Mouse (Mus musculus) limb, embryonic 12.5 days (tissue): ENCODE results near the gene Sgca. TPM values are rescaled to one million over a fixed set of nuclear protein-coding genes. Genes with fewer than 3 reads are reported as not detected.
A peak's percentile ranks its signal among the peaks of the same experiment; 100 is the strongest.

Experiments
- ATAC-seq: fragments of 200-750 bp; cut with Nextera tagmentation; 2 replicates; pipeline ENCODE4 v1.8.0; 2017; ENCODE audit warnings: low read depth, moderate TSS enrichment; ENCODE audit not compliant: insufficient number of reproducible peaks, insufficient read depth, low FRiP score, low TSS enrichment
- H3K27ac ChIP-seq: fragments of 300-500 bp; sonication (generic); 2 replicates; pipeline ENCODE4 v1.5.1; 2016; ENCODE audit warnings: mild to moderate bottlenecking, moderate library complexity
- H3K27me3 ChIP-seq: fragments of 300-500 bp; sonication (generic); 2 replicates; pipeline ENCODE4 v1.6.1; 2016; ENCODE audit warnings: mild to moderate bottlenecking, moderate library complexity
- H3K36me3 ChIP-seq: fragments of 300-500 bp; sonication (generic); 2 replicates; pipeline ENCODE4 v1.6.1; 2016; ENCODE audit warnings: mild to moderate bottlenecking, moderate library complexity
- H3K4me1 ChIP-seq: fragments of 300-500 bp; sonication (generic); replicated peaks from 2 replicates; pipeline ENCODE4 v1.6.1; 2016
- H3K4me2 ChIP-seq: fragments of 300-500 bp; sonication (generic); 2 replicates; pipeline ENCODE4 v1.6.1; 2016; ENCODE audit warnings: mild to moderate bottlenecking, moderate library complexity
- H3K4me3 ChIP-seq: fragments of 300-500 bp; sonication (generic); replicated peaks from 2 replicates; pipeline ENCODE4 v1.5.1; 2016; ENCODE audit warnings: mild to moderate bottlenecking
- H3K9ac ChIP-seq: fragments of 300-500 bp; sonication (generic); replicated peaks from 2 replicates; pipeline ENCODE4 v1.6.1; 2016; ENCODE audit warnings: mild to moderate bottlenecking, moderate library complexity
- H3K9me3 ChIP-seq: fragments of 300-500 bp; sonication (generic); 2 replicates; pipeline ENCODE4 v1.6.1; 2016; ENCODE audit warnings: mild to moderate bottlenecking, moderate library complexity
- WGBS: fragments of 180-500 bp; shearing (Covaris S2); methylation state at CpG from one replicate; pipeline ENCODE4 v1.1.7; 2016; 5-methylcytosine and 5-hydroxymethylcytosine counted together
- polyA plus RNA-seq: library from polyadenylated mRNA; unstranded; fragments of >200 nt; fragmentation: Nextera tagmentation; extraction: Ambion mirVana; gene quantifications from 2 replicates; pipeline ENCODE4 v1.2.1, GENCODE M21; 2016

Sgca gene
- polyA plus RNA-seq, 1 experiment from 2014 or later = 2.8 TPM

DNA sequence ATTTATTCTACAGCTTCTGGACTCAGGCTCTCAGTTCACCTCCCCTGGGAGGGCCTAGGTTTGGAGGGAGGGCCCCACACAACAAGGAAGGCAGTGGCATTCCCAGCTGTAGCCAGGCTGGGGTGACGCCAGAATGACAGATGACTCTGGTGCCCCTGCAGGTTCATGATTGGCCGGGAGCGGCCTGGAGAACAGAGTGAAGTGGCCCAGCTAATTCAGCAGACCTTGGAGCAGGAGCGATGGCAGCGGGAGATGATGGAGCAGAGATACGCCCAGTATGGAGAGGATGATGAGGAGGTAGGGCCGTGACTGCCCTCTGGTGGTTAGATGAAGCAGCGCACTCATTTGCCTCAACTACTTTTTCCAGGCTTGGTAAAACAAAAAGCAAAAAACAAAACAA is 24.9 kb upstream of the Sgca start:
- Histone ChIP-seq H3K4me2 (peak overlapping the region; percentile 27; the same call in 1 of the 2 replicates), H3K27ac (peak overlapping the region; percentile 66), H3K27me3 (no peaks in the 10 kb centered on the region), H3K4me3 (0 out of 2 replicates have a peak overlapping the region, but pooled peaks have one; percentile 3), H3K4me1 (peaks cover 16% of the 10 kb centered on the region), H3K9me3 (no peaks in the 10 kb centered on the region), H3K36me3 (peaks cover 96% of the 10 kb centered on the region), H3K9ac (no peak overlapping the region; the same call in 1 of the 2 replicates)
- WGBS = 2% methylated on average over 8 of the region's 8 CpGs
- ATAC-seq = 0 out of 2 replicates have a peak, but pooled peaks have one; percentile 29

DNA sequence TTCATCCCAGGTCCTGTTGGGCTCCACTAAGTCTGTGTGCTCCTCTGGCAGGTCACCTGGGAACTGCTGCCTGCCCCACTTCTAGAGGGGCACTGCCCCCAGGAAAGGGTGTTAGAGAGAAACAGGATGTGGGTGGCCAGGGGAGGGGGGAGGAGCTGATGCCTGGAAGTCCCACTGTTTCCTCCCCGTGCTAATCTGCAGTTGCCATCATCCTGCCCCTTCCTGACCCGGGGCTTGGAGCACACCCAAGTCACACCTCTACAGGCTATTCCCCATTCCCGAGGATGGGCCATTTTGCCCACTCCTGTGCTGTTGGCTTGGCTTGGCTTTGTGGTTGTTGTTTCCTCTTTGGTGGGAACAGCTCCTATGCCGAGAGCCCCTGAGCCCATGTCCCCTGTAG is 24.4 kb upstream of the Sgca start:
- Histone ChIP-seq H3K27me3 (no peaks in the 10 kb centered on the region), H3K36me3 (peaks cover 97% of the 10 kb centered on the region), H3K27ac (peak overlapping the region; percentile 66), H3K9ac (no peak overlapping the region; the same call in 1 of the 2 replicates), H3K4me2 (peak overlapping the region; percentile 27; the same call in 1 of the 2 replicates), H3K4me1 (peaks cover 17% of the 10 kb centered on the region), H3K9me3 (no peaks in the 10 kb centered on the region), H3K4me3 (no peak overlapping the region)
- no peak for ATAC-seq
- WGBS = 31% methylated on average over 4 of the region's 4 CpGs

DNA sequence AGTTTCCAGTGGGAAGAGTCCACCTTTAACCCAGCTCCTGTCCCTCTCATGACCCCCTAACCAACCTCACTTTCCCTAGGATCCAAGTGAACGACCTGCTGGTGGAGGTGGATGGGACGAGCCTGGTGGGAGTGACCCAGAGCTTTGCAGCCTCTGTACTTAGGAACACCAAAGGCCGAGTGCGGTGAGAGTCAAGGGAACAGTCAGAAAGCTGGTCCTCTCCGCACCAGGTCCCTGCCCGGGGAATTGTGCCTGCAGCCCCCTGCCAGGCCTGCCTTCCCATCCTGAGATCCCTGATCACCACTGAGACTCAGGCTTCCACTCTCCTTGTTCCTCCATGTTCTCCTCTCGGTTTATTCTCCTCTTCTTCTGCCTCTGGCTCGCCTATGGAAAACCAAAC is 24.0 kb upstream of the Sgca start:
- no peak overlapping the region for H3K9ac ChIP-seq
- WGBS = 66% methylated on average over 8 of the region's 8 CpGs
- H3K36me3 ChIP-seq = peaks cover 96% of the 10 kb centered on the region
- H3K27me3 ChIP-seq = no peaks in the 10 kb centered on the region
- H3K4me3 ChIP-seq = no peak overlapping the region
- peaks cover 21% of the 10 kb centered on the region for H3K4me1 ChIP-seq
- no peaks in the 10 kb centered on the region for H3K9me3 ChIP-seq
- no peak overlapping the region for H3K4me2 ChIP-seq
- no peak for ATAC-seq
- peak overlapping the region; percentile 66 for H3K27ac ChIP-seq

DNA sequence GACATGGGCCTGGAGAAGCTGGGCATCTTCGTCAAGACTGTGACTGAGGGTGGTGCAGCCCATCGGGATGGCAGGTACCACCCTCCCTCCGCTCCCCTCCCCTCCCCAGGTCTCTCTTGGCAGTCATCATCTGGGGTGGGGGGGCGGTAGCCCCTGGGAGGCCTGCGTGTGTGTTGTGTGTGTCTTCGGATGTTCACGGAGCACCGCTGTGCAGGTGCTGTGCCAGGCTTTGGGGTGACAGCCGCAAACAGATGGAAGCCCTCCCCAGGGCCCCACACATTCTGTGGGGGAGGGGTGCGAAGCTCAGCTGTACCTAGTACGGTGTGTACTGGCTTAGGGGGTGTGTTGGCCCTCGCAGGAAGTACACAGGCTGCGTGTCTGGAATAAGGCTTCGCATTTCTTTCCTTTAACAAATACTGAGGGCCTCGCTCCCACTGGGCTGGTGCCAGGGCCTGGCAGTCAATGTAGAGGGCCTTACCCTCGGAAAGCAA is 22.0 kb upstream of the Sgca start:
- Histone ChIP-seq H3K27ac (no peak overlapping the region; the same call in 1 of the 2 replicates), H3K36me3 (peaks cover 85% of the 10 kb centered on the region)
- WGBS = 88% methylated on average over 16 of the region's 16 CpGs

DNA sequence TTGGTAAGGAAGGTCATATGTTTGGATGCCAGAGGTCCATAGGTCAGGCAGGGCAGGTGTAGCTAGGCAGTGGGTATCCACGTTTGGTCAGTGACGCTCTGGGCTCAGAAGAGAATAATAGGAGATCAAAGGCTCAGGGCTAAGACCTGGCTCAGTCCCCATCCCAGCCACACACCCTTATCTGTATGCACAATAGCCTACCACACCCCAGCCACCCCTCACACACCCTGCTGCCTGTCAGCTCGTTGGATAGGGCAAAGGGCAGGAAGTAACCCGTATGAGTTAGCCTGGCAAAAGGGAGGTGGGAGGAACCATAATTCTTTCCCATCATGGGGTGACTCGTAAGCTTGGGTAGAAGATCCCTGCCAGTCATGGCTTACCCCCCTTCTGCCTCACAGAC is 21.5 kb upstream of the Sgca start:
- Histone ChIP-seq H3K36me3 (peaks cover 80% of the 10 kb centered on the region), H3K4me1 (peaks cover 46% of the 10 kb centered on the region), H3K9me3 (no peaks in the 10 kb centered on the region), H3K9ac (no peak overlapping the region), H3K27me3 (no peaks in the 10 kb centered on the region), H3K27ac (no peak overlapping the region), H3K4me2 (no peak overlapping the region), H3K4me3 (no peak overlapping the region)
- WGBS = 66% methylated on average over 5 of the region's 5 CpGs
- ATAC-seq = no peak

More for the DNA sequence above, 22.0 kb upstream of the Sgca start:
- no peaks in the 10 kb centered on the region for H3K9me3 ChIP-seq
- no peaks in the 10 kb centered on the region for H3K27me3 ChIP-seq
- peaks cover 41% of the 10 kb centered on the region for H3K4me1 ChIP-seq
- H3K4me2 ChIP-seq = no peak overlapping the region
- H3K4me3 ChIP-seq = peak overlapping the region; percentile 12; the same call in 1 of the 2 replicates
- no peak overlapping the region for H3K9ac ChIP-seq
- ATAC-seq = no peak

DNA sequence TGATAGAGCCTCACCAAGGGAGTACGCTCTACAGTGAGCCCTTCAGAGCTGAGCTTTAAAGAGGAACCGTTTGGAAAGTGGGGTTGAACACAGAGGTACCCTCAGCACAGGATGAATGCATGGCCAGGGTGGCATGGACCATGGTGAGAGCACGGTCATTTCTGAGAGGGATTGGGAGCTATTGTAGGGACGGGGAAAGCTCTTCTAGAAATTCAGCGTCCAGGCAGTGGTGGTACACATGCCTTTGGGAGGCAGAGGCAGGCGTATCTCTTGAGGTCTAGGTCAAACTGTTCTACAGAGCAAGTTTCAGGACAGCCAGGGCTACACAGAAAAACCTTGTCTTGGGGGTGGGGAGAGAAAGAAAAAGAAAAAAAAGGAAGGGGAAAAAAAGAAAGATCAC is 20.9 kb upstream of the Sgca start:
- Histone ChIP-seq H3K4me2 (no peak overlapping the region), H3K4me3 (no peak overlapping the region), H3K4me1 (peaks cover 52% of the 10 kb centered on the region), H3K9me3 (no peaks in the 10 kb centered on the region), H3K36me3 (peaks cover 74% of the 10 kb centered on the region), H3K9ac (peak overlapping the region; percentile 23; the same call in 1 of the 2 replicates), H3K27ac (no peak overlapping the region), H3K27me3 (no peaks in the 10 kb centered on the region)
- ATAC-seq = no peak
- WGBS = 93% methylated on average over 6 of the region's 6 CpGs

DNA sequence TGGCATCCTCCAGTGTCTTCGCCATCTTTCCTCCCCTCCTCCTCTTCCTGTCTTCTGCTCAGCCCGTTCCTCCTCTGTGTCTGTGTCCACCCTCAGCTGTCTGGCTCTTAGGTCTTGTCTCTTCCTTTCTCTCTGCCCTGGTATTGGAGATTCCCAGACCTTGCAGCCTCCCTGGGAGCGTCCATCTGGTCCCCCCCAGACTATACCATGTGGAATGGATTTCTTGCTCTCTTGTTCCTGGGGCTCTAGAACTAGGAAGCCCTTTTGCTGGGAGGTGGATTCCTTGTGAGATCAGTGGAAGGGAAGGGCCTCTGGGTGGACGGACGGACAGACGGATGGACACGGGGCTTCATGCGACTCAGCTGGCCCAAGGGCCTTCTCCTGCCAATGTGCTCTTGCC is 20.0 kb upstream of the Sgca start:
- Histone ChIP-seq H3K27me3 (no peaks in the 10 kb centered on the region), H3K4me2 (peak overlapping the region; percentile 26; the same call in 1 of the 2 replicates), H3K9me3 (no peaks in the 10 kb centered on the region), H3K27ac (no peak overlapping the region), H3K4me3 (no peak overlapping the region), H3K4me1 (peaks cover 54% of the 10 kb centered on the region), H3K36me3 (peaks cover 66% of the 10 kb centered on the region), H3K9ac (0 out of 2 replicates have a peak overlapping the region, but pooled peaks have one; percentile 31)
- 89% methylated on average over 8 of the region's 8 CpGs for WGBS
- no peak for ATAC-seq

DNA sequence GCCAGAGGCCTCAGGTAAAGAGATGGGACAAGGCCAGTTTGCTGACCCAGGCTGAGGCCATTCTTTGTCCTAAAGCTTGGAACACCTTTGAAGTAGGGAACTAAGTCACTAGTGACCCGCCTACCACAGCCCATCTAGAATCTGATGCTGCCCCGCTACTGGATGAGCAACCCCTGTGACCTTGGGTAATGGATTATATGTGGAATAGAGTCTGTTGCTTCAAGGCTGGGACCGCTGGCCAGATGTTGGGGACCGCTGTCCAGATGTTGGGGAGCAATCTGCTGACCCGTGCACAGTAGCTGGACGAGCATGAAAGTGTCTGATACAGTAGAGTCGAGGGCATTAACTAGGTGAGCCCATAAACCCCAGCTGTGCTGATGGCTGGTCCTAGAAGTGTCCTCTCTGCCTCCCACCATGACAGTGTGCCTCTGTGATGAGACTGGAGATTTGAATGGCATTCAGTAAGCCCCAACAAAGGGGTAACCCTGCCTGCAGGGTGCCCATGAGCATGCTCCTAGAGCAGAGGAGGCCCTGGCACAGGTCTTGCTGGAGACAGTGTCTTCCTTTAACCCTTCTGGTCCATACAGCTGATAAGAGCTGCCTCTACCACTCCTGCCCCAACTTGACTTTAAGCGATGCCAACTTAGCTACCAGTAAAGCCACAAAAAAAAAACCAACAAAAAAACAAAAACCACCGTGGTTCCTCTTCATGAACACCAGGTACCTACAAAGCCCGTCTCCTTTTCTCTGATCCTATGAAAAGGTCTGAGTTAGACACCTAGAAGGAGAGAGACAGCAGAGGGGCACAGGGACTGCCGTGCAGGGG is 19.0 kb upstream of the Sgca start:
- Histone ChIP-seq H3K9ac (peak overlapping the region; percentile 93), H3K27ac (no peak overlapping the region), H3K4me1 (peaks cover 49% of the 10 kb centered on the region), H3K9me3 (no peaks in the 10 kb centered on the region), H3K4me2 (peak overlapping the region; percentile 100), H3K36me3 (peaks cover 57% of the 10 kb centered on the region), H3K4me3 (peak overlapping the region; percentile 93), H3K27me3 (no peaks in the 10 kb centered on the region)
- ATAC-seq = no peak
- WGBS = 81% methylated on average over 11 of the region's 11 CpGs

DNA sequence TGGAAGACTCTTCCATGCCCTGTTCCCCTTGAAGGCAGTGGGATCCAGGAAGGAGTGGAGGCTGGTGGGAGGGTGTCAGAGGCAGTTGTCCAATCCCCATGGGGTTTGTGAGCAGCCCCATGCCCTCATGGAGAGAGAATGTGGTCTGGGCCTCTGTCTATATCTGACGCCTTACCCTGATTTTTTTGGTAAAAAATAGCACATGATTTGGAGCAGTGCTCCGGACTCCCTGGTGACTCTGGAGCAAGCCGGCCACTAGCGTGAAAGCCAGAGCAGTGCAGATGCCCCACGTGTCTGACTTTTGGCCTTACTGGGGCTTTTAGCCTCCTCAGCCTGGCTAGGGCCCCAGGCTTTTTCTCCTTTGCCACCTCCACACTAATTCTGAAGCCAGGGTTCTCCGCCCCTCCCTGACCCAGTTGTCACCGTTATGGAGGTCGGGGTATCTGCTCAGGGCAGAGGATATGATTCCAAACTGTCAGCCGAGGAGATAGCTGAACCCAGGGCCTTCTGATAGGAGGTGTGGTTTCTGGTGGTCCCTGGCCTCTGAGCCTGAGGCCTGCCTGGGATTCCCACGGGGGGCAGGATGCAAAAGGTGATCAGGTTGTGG is 18.2 kb upstream of the Sgca start:
- peaks cover 49% of the 10 kb centered on the region for H3K36me3 ChIP-seq
- no peaks in the 10 kb centered on the region for H3K9me3 ChIP-seq
- no peak for ATAC-seq
- H3K4me2 ChIP-seq = peak overlapping the region; percentile 100
- no peak overlapping the region for H3K27ac ChIP-seq
- peak overlapping the region; percentile 93 for H3K4me3 ChIP-seq
- peak overlapping the region; percentile 93 for H3K9ac ChIP-seq
- peaks cover 55% of the 10 kb centered on the region for H3K4me1 ChIP-seq
- WGBS = 46% methylated on average over 10 of the region's 10 CpGs
- no peaks in the 10 kb centered on the region for H3K27me3 ChIP-seq

DNA sequence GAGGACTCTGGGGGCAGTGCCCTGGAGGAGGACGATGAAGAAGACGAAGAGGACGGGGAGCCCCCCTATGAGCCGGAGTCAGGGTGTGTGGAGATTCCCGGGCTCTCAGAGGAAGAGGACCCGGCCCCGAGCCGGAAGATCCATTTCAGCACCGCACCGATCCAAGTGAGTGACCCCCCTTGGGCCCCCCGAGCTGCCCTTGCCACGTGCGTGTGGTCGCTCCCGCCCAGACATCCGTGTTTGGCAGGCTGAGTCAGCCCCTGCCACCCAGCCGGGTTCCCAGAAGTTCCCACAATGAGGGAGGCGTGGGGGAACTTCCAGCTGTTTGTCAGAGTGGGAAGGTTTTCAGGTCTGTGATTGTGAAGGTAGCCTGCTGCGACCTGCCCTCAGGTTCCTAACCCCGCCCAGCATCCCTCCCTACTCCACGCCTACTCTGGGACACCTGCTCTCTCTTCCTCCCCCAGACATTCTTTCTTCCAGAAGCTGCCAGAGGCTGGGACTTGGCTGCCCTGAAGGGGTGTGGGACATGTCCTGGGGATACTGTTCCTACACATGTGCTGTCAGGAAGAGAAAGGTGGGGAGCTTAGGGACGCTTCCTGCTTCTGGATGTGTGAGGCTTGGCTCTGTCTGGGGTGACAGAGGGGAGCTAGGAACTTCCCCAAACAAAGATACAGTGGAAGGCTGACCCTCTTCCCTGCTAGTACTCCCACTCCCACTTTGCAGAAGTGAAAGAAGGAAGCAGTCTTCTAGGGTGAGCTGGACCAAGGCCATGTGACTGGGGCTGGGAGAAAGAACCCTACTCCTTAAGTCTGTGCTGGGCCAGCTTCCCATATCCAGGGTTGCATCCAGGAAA is 16.9 kb upstream of the Sgca start:
- peak overlapping the region; percentile 93 for H3K9ac ChIP-seq
- H3K4me3 ChIP-seq = peak overlapping the region; percentile 93
- no peak for ATAC-seq
- peaks cover 68% of the 10 kb centered on the region for H3K4me1 ChIP-seq
- H3K4me2 ChIP-seq = peak overlapping the region; percentile 100
- H3K9me3 ChIP-seq = no peaks in the 10 kb centered on the region
- H3K27ac ChIP-seq = peak overlapping the region; percentile 50; the same call in 1 of the 2 replicates
- peaks cover 35% of the 10 kb centered on the region for H3K36me3 ChIP-seq
- no peaks in the 10 kb centered on the region for H3K27me3 ChIP-seq
- WGBS = 2% methylated on average over 22 of the region's 22 CpGs

DNA sequence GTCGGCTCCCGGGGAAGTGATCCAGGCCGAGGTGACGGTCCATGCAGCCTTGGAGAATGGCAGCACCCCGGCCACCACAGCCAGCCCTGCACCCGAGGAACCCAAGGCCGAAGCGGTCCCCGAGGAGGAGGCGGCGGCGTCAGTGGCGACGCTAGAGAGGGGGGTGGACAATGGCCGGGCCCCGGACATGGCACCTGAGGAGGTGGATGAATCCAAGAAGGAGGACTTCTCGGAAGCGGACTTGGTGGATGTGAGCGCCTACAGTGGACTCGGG is 16.3 kb upstream of the Sgca start:
- H3K4me2 ChIP-seq = peak overlapping the region; percentile 100
- H3K9ac ChIP-seq = peak overlapping the region; percentile 93
- H3K27ac ChIP-seq = peak overlapping the region; percentile 95
- 1% methylated on average over 20 of the region's 20 CpGs for WGBS
- peak overlapping the region; percentile 93 for H3K4me3 ChIP-seq
- ATAC-seq = no peak
- peaks cover 30% of the 10 kb centered on the region for H3K36me3 ChIP-seq
- H3K27me3 ChIP-seq = no peaks in the 10 kb centered on the region
- peaks cover 69% of the 10 kb centered on the region for H3K4me1 ChIP-seq
- H3K9me3 ChIP-seq = no peaks in the 10 kb centered on the region
